Mouse (Mus musculus): ENCODE data around the gene Plekhh3. TPM values are rescaled to one million over a fixed set of nuclear protein-coding genes. Genes with fewer than 3 reads are reported as not detected.

The Plekhh3 gene
- polyA plus RNA-seq, 1 experiment: 2.5 TPM

DNA sequence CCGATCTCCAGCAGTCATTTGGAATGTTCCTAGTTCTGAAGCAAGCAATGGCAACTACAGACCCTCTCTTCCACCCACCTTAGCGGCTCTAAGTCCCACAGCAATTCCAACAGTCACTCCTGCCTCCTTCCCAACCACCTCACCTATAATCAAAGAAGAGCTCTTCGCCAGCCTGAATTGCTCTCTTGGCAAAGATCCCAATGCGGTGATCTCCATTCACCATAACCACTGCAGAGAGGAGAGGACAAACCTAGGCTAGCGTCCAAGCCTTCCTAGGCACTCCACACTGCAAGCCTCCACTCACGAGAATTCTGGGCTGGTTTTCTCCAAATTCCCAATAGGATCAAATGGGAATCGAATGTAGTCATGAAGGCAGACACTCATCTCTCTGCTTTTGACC, 21.9 kb upstream of the Plekhh3 start:
- H3K27me3 ChIP-seq (ENCODE audit: control insufficient read depth, insufficient read depth, low read length, poor library complexity, severe bottlenecking): no peaks in the 10 kb centered on the region
- H3K4me3 ChIP-seq (ENCODE audit: low read depth, low read length): no peak overlapping the region
- H3K4me1 ChIP-seq (ENCODE audit: control insufficient read depth, insufficient read depth, low read length): peaks cover 6% of the 10 kb centered on the region
- H3K27ac ChIP-seq (ENCODE audit: insufficient read depth, low read length): no peak overlapping the region
- no peak for TF ChIP-seq POLR2A (IDR thresholded peaks at IDR 0.05; ENCODE audit: insufficient read depth, low read length)
- no peak for TF ChIP-seq CTCF (IDR thresholded peaks at IDR 0.05; ENCODE audit: low read depth, low read length)
- no peak for TF ChIP-seq EP300 (IDR thresholded peaks at IDR 0.05; ENCODE audit: insufficient read depth, low read depth, low read length)
- H3K9me3 ChIP-seq (replicated peaks; ENCODE audit: control insufficient read depth, insufficient read depth, low read length, poor library complexity, severe bottlenecking): no peaks in the 10 kb centered on the region
- H3K9ac ChIP-seq (ENCODE audit: low read depth, poor library complexity, severe bottlenecking): no peak overlapping the region
- peaks cover 5% of the 10 kb centered on the region; the same call in 1 of the 2 replicates for H3K36me3 ChIP-seq (ENCODE audit: control insufficient read depth, insufficient read depth, low read length, poor library complexity, severe bottlenecking)

DNA sequence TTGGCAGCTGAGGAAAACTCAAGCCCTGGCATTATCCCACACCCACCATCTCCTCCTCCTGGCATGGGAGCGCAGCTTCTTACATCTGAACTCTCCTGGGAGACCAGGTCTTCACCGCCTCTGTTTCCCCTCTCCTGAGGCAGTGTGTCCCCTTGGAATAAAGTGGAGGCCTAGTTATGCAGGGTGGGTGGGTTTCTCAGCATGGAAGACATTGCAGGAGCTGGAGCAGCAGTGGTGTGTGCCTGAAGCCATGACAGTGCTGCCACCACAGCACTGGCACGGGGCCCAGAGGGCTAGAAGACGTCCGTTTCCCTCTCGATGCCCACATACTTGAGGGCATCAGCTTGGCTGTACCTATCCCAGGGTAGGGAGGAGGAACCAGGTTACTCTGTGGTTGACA, 21.5 kb upstream of the Plekhh3 start:
- Histone ChIP-seq H3K36me3 (ENCODE audit: control insufficient read depth, insufficient read depth, low read length, poor library complexity, severe bottlenecking) (peaks cover 4% of the 10 kb centered on the region; the same call in 1 of the 2 replicates), H3K27ac (ENCODE audit: insufficient read depth, low read length) (no peak overlapping the region), H3K9me3 (replicated peaks; ENCODE audit: control insufficient read depth, insufficient read depth, low read length, poor library complexity, severe bottlenecking) (no peaks in the 10 kb centered on the region), H3K9ac (ENCODE audit: low read depth, poor library complexity, severe bottlenecking) (no peak overlapping the region), H3K4me1 (ENCODE audit: control insufficient read depth, insufficient read depth, low read length) (peaks cover 6% of the 10 kb centered on the region), H3K27me3 (ENCODE audit: control insufficient read depth, insufficient read depth, low read length, poor library complexity, severe bottlenecking) (no peaks in the 10 kb centered on the region), H3K4me3 (ENCODE audit: low read depth, low read length) (no peak overlapping the region)
- TF ChIP-seq POLR2A (IDR thresholded peaks at IDR 0.05; ENCODE audit: insufficient read depth, low read length) (no peak), EP300 (IDR thresholded peaks at IDR 0.05; ENCODE audit: insufficient read depth, low read depth, low read length) (no peak), CTCF (IDR thresholded peaks at IDR 0.05; ENCODE audit: low read depth, low read length) (no peak)

DNA sequence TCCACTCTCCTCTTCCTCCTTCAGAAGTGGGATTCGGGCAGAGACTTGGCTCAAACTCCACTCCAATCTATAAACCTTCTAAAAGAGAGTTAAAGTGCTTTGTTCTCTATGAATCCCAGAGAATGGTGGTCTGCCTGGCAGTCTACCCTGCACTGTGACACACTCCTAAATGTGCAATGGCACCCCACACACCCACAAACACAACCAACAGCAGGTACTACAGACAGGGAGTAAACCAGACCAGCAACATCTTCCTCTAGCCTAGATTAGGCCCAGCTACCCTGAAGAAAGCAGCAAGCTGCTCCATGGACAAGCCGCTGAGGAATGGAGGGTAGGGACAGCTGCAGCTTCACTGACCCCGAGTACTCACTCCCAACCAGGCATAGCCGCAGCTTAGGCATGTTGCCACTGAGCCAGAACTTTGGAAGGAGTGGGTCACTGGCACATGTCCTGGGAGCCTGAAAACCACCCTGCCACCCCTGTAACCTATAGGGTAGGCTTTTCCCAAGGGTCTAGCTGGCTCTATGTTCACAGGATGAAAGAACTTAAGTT, 20.8 kb upstream of the Plekhh3 start:
- TF ChIP-seq EP300 (IDR thresholded peaks at IDR 0.05; ENCODE audit: insufficient read depth, low read depth, low read length): no peak
- Histone ChIP-seq H3K27me3 (ENCODE audit: control insufficient read depth, insufficient read depth, low read length, poor library complexity, severe bottlenecking) (no peaks in the 10 kb centered on the region), H3K9ac (ENCODE audit: low read depth, poor library complexity, severe bottlenecking) (no peak overlapping the region), H3K4me3 (ENCODE audit: low read depth, low read length) (no peak overlapping the region), H3K27ac (ENCODE audit: insufficient read depth, low read length) (no peak overlapping the region), H3K36me3 (ENCODE audit: control insufficient read depth, insufficient read depth, low read length, poor library complexity, severe bottlenecking) (peaks cover 2% of the 10 kb centered on the region; the same call in 1 of the 2 replicates), H3K9me3 (replicated peaks; ENCODE audit: control insufficient read depth, insufficient read depth, low read length, poor library complexity, severe bottlenecking) (no peaks in the 10 kb centered on the region), H3K4me1 (ENCODE audit: control insufficient read depth, insufficient read depth, low read length) (peaks cover 6% of the 10 kb centered on the region)

DNA sequence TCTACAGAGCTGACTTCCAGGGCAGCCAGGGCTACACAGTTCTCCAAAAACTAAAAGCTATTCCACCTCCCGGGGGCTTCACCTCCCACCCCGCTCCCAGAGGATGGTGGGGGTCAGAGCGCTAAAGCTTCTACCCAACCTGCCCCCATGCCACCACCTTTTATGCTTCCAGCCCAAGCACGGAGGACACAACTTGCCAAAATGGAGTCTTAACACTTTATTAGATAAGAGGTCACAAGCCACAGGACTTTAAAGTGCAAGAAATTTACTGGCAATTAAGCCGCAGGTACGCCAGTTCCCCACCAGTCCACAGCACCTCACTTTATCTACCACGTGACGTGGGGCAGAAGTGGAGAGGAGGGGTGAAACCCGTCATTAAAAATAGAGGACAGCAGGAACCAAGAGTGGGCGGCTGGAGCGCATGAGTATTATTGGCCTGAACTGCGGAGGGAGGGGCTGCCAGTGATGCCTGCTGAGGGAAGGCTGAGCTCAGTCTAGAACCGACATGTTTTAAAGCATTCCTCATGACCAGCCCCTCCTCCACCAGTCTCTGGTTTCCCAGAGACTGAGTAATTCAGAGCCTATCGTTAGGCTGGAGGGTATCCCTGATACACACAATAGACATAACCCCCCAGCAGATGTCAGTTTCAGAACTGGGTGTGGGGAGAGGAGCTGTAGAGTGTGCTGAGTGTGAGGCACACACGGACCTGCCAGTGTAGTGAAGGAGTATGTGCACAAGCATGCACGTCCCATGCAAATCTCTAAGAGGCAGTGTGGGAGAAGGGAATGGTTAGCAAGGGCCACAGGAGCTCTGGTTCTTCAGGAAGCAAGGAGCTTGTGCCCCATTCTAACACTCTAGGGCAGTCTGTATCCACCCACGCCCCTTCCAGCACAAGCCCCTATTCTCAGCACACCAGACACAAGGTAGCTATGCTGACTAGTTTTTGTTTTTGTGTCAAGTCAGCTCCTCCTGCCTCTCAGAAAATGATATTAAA, 20.1 kb upstream of the Plekhh3 start:
- H3K9ac ChIP-seq (ENCODE audit: low read depth, poor library complexity, severe bottlenecking): no peak overlapping the region
- no peaks in the 10 kb centered on the region for H3K9me3 ChIP-seq (replicated peaks; ENCODE audit: control insufficient read depth, insufficient read depth, low read length, poor library complexity, severe bottlenecking)
- no peak overlapping the region for H3K4me3 ChIP-seq (ENCODE audit: low read depth, low read length)
- H3K4me1 ChIP-seq (ENCODE audit: control insufficient read depth, insufficient read depth, low read length): peaks cover 6% of the 10 kb centered on the region
- no peaks in the 10 kb centered on the region for H3K27me3 ChIP-seq (ENCODE audit: control insufficient read depth, insufficient read depth, low read length, poor library complexity, severe bottlenecking)
- no peak overlapping the region for H3K27ac ChIP-seq (ENCODE audit: insufficient read depth, low read length)
- H3K36me3 ChIP-seq (ENCODE audit: control insufficient read depth, insufficient read depth, low read length, poor library complexity, severe bottlenecking): no peaks in the 10 kb centered on the region
- TF ChIP-seq POLR2A (IDR thresholded peaks at IDR 0.05; ENCODE audit: insufficient read depth, low read length) (no peak), EP300 (IDR thresholded peaks at IDR 0.05; ENCODE audit: insufficient read depth, low read depth, low read length) (no peak), CTCF (IDR thresholded peaks at IDR 0.05; ENCODE audit: low read depth, low read length) (no peak)

DNA sequence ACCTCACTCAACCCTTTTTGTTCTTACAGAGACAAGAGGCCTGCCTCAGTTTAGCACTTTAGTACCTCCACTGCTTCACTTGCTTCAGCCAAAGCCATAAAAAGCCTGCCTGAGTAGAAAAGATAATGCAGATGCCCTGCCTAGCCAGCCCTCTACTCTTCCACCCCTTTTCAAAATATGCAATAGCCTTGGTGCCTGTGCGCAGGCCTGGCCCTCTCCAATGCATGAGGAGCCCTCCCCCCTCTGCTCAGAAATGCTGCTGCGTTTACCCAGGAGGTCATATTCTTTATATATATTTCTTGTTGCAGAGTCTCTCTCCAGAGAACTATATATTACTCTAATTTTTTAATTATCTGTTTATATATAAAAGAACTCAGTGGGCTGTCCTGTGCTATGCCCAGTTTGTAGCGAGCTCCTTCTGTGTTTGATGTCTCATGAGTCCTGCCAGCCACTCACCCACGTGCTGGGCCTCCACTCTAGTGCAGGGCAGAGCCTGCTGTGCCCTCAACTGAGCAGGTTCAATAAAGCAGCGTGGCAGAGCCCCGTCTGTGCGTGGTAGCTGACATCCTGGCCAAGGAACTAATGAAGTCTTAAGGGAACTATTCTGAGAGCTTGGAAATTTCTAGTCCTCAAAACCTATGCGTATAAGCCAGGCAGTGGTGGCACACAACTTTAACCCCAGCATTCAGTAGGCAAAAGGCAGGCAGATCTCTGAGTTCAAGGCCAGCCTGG, 19.2 kb upstream of the Plekhh3 start:
- Histone ChIP-seq H3K36me3 (ENCODE audit: control insufficient read depth, insufficient read depth, low read length, poor library complexity, severe bottlenecking) (no peaks in the 10 kb centered on the region), H3K27me3 (ENCODE audit: control insufficient read depth, insufficient read depth, low read length, poor library complexity, severe bottlenecking) (no peaks in the 10 kb centered on the region), H3K4me3 (ENCODE audit: low read depth, low read length) (no peak overlapping the region), H3K9me3 (replicated peaks; ENCODE audit: control insufficient read depth, insufficient read depth, low read length, poor library complexity, severe bottlenecking) (no peaks in the 10 kb centered on the region), H3K27ac (ENCODE audit: insufficient read depth, low read length) (no peak overlapping the region), H3K9ac (ENCODE audit: low read depth, poor library complexity, severe bottlenecking) (no peak overlapping the region), H3K4me1 (ENCODE audit: control insufficient read depth, insufficient read depth, low read length) (peaks cover 6% of the 10 kb centered on the region)
- no peak for TF ChIP-seq CTCF (IDR thresholded peaks at IDR 0.05; ENCODE audit: low read depth, low read length)

Data from ES-Bruce4 (cell line).